Comparison of ENCODE assay signal across 10 mouse cellular contexts in genomic region chr5:146585307-146585651, GRCm38 (mm10). TPM values are rescaled to one million over a fixed set of nuclear protein-coding genes. Genes with fewer than 3 reads are reported as not detected.
A peak's percentile ranks its signal among the peaks of the same experiment; 100 is the strongest.
DNase-seq lines count a peak whose midpoint lies in the region; ATAC-seq and TF ChIP-seq lines count a peak whose summit lies in the region.
"Had no signal": no experiment of that assay in that cellular context is flagged by ENCODE, and none has a peak within 500 bp of the region (broad histone marks: within the 10 kb centered on the region; RNA-seq: fewer than 3 reads in every experiment).

No protein-coding gene starts in this region.

- ATAC-seq in cerebellum, adult (ENCODE audit: insufficient number of reproducible peaks, low FRiP score, low TSS enrichment): no peak
- ATAC-seq in neural tube, embryonic 11.5 days (ENCODE audit: insufficient read depth, low FRiP score, low TSS enrichment): no peak
- no peak for ATAC-seq in liver, embryonic 12.5 days
- no peak for ATAC-seq in frontal cortex, adult (ENCODE audit: low TSS enrichment)

- peak overlapping the region; percentile 72 for H3K4me2 ChIP-seq in neural tube, embryonic 11.5 days (ENCODE audit: low read depth)
- peak overlapping the region; percentile 65 for H3K4me2 ChIP-seq in liver, embryonic 12.5 days

- no peak overlapping the region for H3K9ac ChIP-seq in neural tube, embryonic 11.5 days (ENCODE audit: low read length)
- H3K9ac ChIP-seq in liver, embryonic 12.5 days: no peak overlapping the region

- no peaks in the 10 kb centered on the region; the same call in 1 of the 2 replicates for H3K27me3 ChIP-seq in cerebellum, adult 2 months (ENCODE audit: control insufficient read depth, insufficient read depth, low read length)
- peaks cover 56% of the 10 kb centered on the region for H3K27me3 ChIP-seq in neural tube, embryonic 11.5 days (ENCODE audit: control insufficient read depth, insufficient read depth, low read length)
- H3K27me3 ChIP-seq in liver, embryonic 12.5 days (replicated peaks): peaks cover 42% of the 10 kb centered on the region

- 6% methylated on average over 10 of the region's 10 CpGs for WGBS in cerebellum, adult 2 months
- WGBS in neural tube, embryonic 11.5 days: 8% methylated on average over 10 of the region's 10 CpGs
- WGBS in liver, embryonic 12.5 days (ENCODE audit: insufficient replicate concordance): 10% methylated on average over 10 of the region's 10 CpGs

- H3K4me1 ChIP-seq in cerebellum, adult 2 months (ENCODE audit: control insufficient read depth, insufficient read depth, low read length): no peaks in the 10 kb centered on the region
- no peaks in the 10 kb centered on the region; the same call in 1 of the 2 replicates for H3K4me1 ChIP-seq in neural tube, embryonic 11.5 days (ENCODE audit: control insufficient read depth, insufficient read depth, low read length)
- H3K4me1 ChIP-seq in liver, embryonic 12.5 days: 0 out of 2 replicates have a peak, but pooled peaks cover 4% of the 10 kb centered on the region

- H3K9me3 ChIP-seq in neural tube, embryonic 11.5 days (ENCODE audit: control insufficient read depth, low read length): no peaks in the 10 kb centered on the region
- H3K9me3 ChIP-seq in liver, embryonic 12.5 days (replicated peaks): no peaks in the 10 kb centered on the region

- no peak overlapping the region for H3K27ac ChIP-seq in cerebellum, adult 2 months (ENCODE audit: insufficient read depth, low read length)
- H3K27ac ChIP-seq in neural tube, embryonic 11.5 days (ENCODE audit: low read depth, low read length): no peak overlapping the region
- no peak overlapping the region for H3K27ac ChIP-seq in liver, embryonic 12.5 days
- H3K27ac ChIP-seq: heart, adult 2 months had no signal

- H3K36me3 ChIP-seq in neural tube, embryonic 11.5 days (ENCODE audit: control insufficient read depth, insufficient read depth, low read length): no peaks in the 10 kb centered on the region
- H3K36me3 ChIP-seq in liver, embryonic 12.5 days: no peaks in the 10 kb centered on the region

- TF ChIP-seq CTCF in cerebellum, adult 2 months (IDR thresholded peaks at IDR 0.05; ENCODE audit: borderline replicate concordance, insufficient read depth, low read depth, low read length): no peak

- TF ChIP-seq POLR2A in cerebellum, adult 2 months (IDR thresholded peaks at IDR 0.05; ENCODE audit: borderline replicate concordance, insufficient read depth, low read length): no peak

- peak in 1 of 2 experiments; percentile 10 for DNase-seq in cerebellum, adult 2 months
- no peak for DNase-seq in neural tube, embryonic 11.5 days (ENCODE audit: low spot score)
- DNase-seq in neural tube, embryonic 10.5 days (ENCODE audit: extremely low spot score, low spot score): no peak
- DNase-seq in cerebellum, adult 11 months: no peak
- DNase-seq in urinary bladder, postnatal 14 days (ENCODE audit: low spot score): no peak
- DNase-seq: heart, adult 2 months had no signal

- H3K4me3 ChIP-seq in cerebellum, adult 2 months (replicated peaks; ENCODE audit: insufficient read depth, low read depth, low read length): peak overlapping the region; percentile 37
- H3K4me3 ChIP-seq in neural tube, embryonic 11.5 days (ENCODE audit: low read depth, low read length): peak overlapping the region; percentile 43
- H3K4me3 ChIP-seq in liver, embryonic 12.5 days: no peak overlapping the region
- H3K4me3 ChIP-seq: heart, adult 2 months had no signal

RNA-seq across cellular contexts. Expression of gene Gpr12, which starts 0.2 kb away (rescaled TPM):
- polyA plus RNA-seq in cerebellum, adult 2 months (2012; rRNA removed): 12.1 and 12.7 TPM in 2 replicates
- 1.2 and 1.7 TPM in 2 replicates for polyA plus RNA-seq in neural tube, embryonic 11.5 days (2014; fragmentation: Nextera tagmentation; extraction: Ambion mirVana)
- polyA plus RNA-seq in liver, embryonic 12.5 days (2016; fragmentation: Nextera tagmentation; extraction: Ambion mirVana): 0.08 TPM in 1 of 2 replicates, not detected in the other

RNA-seq across cellular contexts. Expression of gene Gm3415, which starts 29.3 kb away (rescaled TPM):
- not detected in 2 replicates for polyA plus RNA-seq in cerebellum, adult 2 months (2012; rRNA removed)
- polyA plus RNA-seq in neural tube, embryonic 11.5 days (2014; fragmentation: Nextera tagmentation; extraction: Ambion mirVana): not detected in 2 replicates
- not detected in 2 replicates for polyA plus RNA-seq in liver, embryonic 12.5 days (2016; fragmentation: Nextera tagmentation; extraction: Ambion mirVana)
- polyA plus RNA-seq: heart, adult 2 months; liver, embryonic 16.5 days had no signal

RNA-seq across cellular contexts. Expression of gene Gm3409, which starts 47.8 kb away (rescaled TPM):
- polyA plus RNA-seq in cerebellum, adult 2 months (2012; rRNA removed): not detected in 2 replicates
- not detected in 2 replicates for polyA plus RNA-seq in neural tube, embryonic 11.5 days (2014; fragmentation: Nextera tagmentation; extraction: Ambion mirVana)
- polyA plus RNA-seq in liver, embryonic 12.5 days (2016; fragmentation: Nextera tagmentation; extraction: Ambion mirVana): not detected in 2 replicates
- polyA plus RNA-seq: heart, adult 2 months; liver, embryonic 16.5 days had no signal

RNA-seq across cellular contexts. Expression of gene Gm3404, which starts 59.7 kb away (rescaled TPM):
- polyA plus RNA-seq in cerebellum, adult 2 months (2012; rRNA removed): not detected in 2 replicates
- not detected in 2 replicates for polyA plus RNA-seq in neural tube, embryonic 11.5 days (2014; fragmentation: Nextera tagmentation; extraction: Ambion mirVana)
- not detected in 2 replicates for polyA plus RNA-seq in liver, embryonic 12.5 days (2016; fragmentation: Nextera tagmentation; extraction: Ambion mirVana)
- polyA plus RNA-seq: heart, adult 2 months; liver, embryonic 16.5 days had no signal
